Mouse (Mus musculus) G1E (cell line): ENCODE results near the gene Commd3. TPM values are rescaled to one million over a fixed set of nuclear protein-coding genes. Genes with fewer than 3 reads are reported as not detected.

ENCODE experiments used
- ATAC-seq: 2 replicates; pipeline ENCODE4 v1.8.0; 2016; ENCODE audit warnings: mild to moderate bottlenecking; ENCODE audit not compliant: insufficient number of reproducible peaks, poor library complexity, low FRiP score, severe bottlenecking; ENCODE audit errors: extremely low read depth
- DNase-seq: peaks from one replicate; pipeline ENCODE4 v3.0.0; 2012; ENCODE audit warnings: low spot score
- H3K27me3 ChIP-seq: 2 replicates; pipeline ENCODE4 v1.6.1; 2012; ENCODE audit warnings: mild to moderate bottlenecking, low read length, inconsistent platforms; ENCODE audit not compliant: insufficient read depth
- H3K36me3 ChIP-seq: replicated peaks from 2 replicates; pipeline ENCODE3; 2012; ENCODE audit warnings: mild to moderate bottlenecking, inconsistent platforms
- H3K4me1 ChIP-seq: 2 replicates; pipeline ENCODE4 v1.6.1; 2012; ENCODE audit warnings: low read depth, low read length, inconsistent platforms, mixed read lengths; ENCODE audit not compliant: insufficient read depth
- H3K4me3 ChIP-seq: 2 replicates; pipeline ENCODE4 v1.5.1; 2012; ENCODE audit warnings: low read depth, mild to moderate bottlenecking, inconsistent platforms, low read length, moderate library complexity, mixed read lengths
- H3K9me3 ChIP-seq: replicated peaks from 2 replicates; pipeline ENCODE4 v1.6.1; 2012; ENCODE audit warnings: inconsistent platforms
- CTCF ChIP-seq: IDR thresholded peaks from 2 replicates; pipeline ENCODE4 v1.5.1; 2012; ENCODE audit warnings: low read depth, low read length, inconsistent platforms, mixed read lengths
- GATA1 ChIP-seq: IDR thresholded peaks from 2 replicates; pipeline ENCODE4 v1.6.1; 2012; ENCODE audit warnings: borderline replicate concordance, low read length, inconsistent platforms, mixed read lengths
- GATA2 ChIP-seq: IDR thresholded peaks from 2 replicates; pipeline ENCODE4 v1.6.1; 2012; ENCODE audit warnings: low read depth, low read length, inconsistent platforms, borderline replicate concordance
- POLR2AphosphoS5 ChIP-seq: IDR thresholded peaks from 2 replicates; pipeline ENCODE4 v1.6.1; 2012; ENCODE audit warnings: low read depth, low read length, inconsistent platforms; ENCODE audit not compliant: insufficient replicate concordance
- TAL1 ChIP-seq: conservative IDR thresholded peaks from 2 replicates; pipeline ENCODE4 v1.6.1; 2012; ENCODE audit warnings: low read depth, low read length, inconsistent platforms, mixed read lengths
- polyA plus RNA-seq: library from polyadenylated mRNA; stranded (reverse); fragments of >175 nt; gene quantifications from 2 replicates; pipeline ENCODE4 v1.2.3, GENCODE M21; 2012
- total RNA-seq, 2 experiments: library from RNA; stranded (forward) in 1 of 2; stranded (reverse) in 1 of 2; fragments of 200-1000 nt in 1 of 2; fragments of >200 nt in 1 of 2; fragmentation: Nextera tagmentation in 1 of 2; gene quantifications; 2 replicates each; pipeline ENCODE4 v1.2.3; 2014 to 2017

The Commd3 gene
- total and polyA plus RNA-seq, 3 experiments = 247 to 370 (median 271) TPM

- peak; percentile 62 for DNase-seq
- Histone ChIP-seq H3K4me3 (peak within 1 kb of the TSS; percentile 80), H3K4me1 (peaks cover 55% of the 10 kb centered on the region), H3K27me3 (peaks cover 68% of the 10 kb centered on the region), H3K36me3 (no peaks in the 10 kb centered on the region), H3K9me3 (peaks cover 5% of the 10 kb centered on the region)
- TF ChIP-seq TAL1 (no peak), POLR2AphosphoS5 (no peak), GATA2 (no peak), GATA1 (no peak), CTCF (no peak)
- ATAC-seq = peak; percentile 64
These were observed 21.9 kb downstream of the Commd3 start, which contains the start of gene Spag6 for GRCm38 (mm10) chr2:18693871-18694610. TSS of gene Spag6 (plus strand) at chr2:18694032.

GRCm38 (mm10) chr2:18694611-18694950 is 22.4 kb downstream of the Commd3 start:
- TF ChIP-seq GATA2 (no peak), POLR2AphosphoS5 (no peak), TAL1 (no peak), CTCF (no peak), GATA1 (no peak)
- H3K27me3 ChIP-seq = peaks cover 68% of the 10 kb centered on the region
- H3K4me3 ChIP-seq = peak overlapping the region; percentile 80
- ATAC-seq (no peak), DNase-seq (no peak)
- H3K9me3 ChIP-seq = peaks cover 7% of the 10 kb centered on the region
- H3K4me1 ChIP-seq = peaks cover 52% of the 10 kb centered on the region
- no peaks in the 10 kb centered on the region for H3K36me3 ChIP-seq

- no peak for DNase-seq
These were observed 23.0 kb downstream of the Commd3 start for GRCm38 (mm10) chr2:18695163-18695562.

GRCm38 (mm10) chr2:18695629-18696150 is 23.5 kb downstream of the Commd3 start:
- no peak for ATAC-seq

More at GRCm38 (mm10) chr2:18695163-18695562, 23.0 kb downstream of the Commd3 start:
- H3K9me3 ChIP-seq = peaks cover 7% of the 10 kb centered on the region
- H3K4me3 ChIP-seq = no peak overlapping the region; the same call in 1 of the 2 replicates
- peaks cover 46% of the 10 kb centered on the region for H3K4me1 ChIP-seq
- H3K36me3 ChIP-seq = no peaks in the 10 kb centered on the region
- TF ChIP-seq GATA1 (no peak), TAL1 (no peak), CTCF (no peak), POLR2AphosphoS5 (no peak), GATA2 (no peak)
- H3K27me3 ChIP-seq = peaks cover 68% of the 10 kb centered on the region
- no peak for ATAC-seq

GRCm38 (mm10) chr2:18697591-18698244 is 25.5 kb downstream of the Commd3 start:
- DNase-seq (no peak), ATAC-seq (no peak)
- no peak for TF ChIP-seq CTCF
- TF ChIP-seq GATA2 = no peak
- no peak for TF ChIP-seq GATA1
- no peak for TF ChIP-seq POLR2AphosphoS5
- TF ChIP-seq TAL1 = no peak
- no peaks in the 10 kb centered on the region for H3K36me3 ChIP-seq
- peaks cover 57% of the 10 kb centered on the region for H3K27me3 ChIP-seq
- peaks cover 7% of the 10 kb centered on the region for H3K9me3 ChIP-seq
- no peak overlapping the region for H3K4me3 ChIP-seq
- H3K4me1 ChIP-seq = peaks cover 36% of the 10 kb centered on the region

More at GRCm38 (mm10) chr2:18695629-18696150, 23.5 kb downstream of the Commd3 start:
- H3K4me3 ChIP-seq = no peak overlapping the region
- peaks cover 41% of the 10 kb centered on the region for H3K4me1 ChIP-seq
- no peak for TF ChIP-seq GATA2
- no peak for TF ChIP-seq TAL1
- TF ChIP-seq GATA1 = no peak
- TF ChIP-seq POLR2AphosphoS5 = no peak
- no peak for TF ChIP-seq CTCF
- no peak for DNase-seq
- no peaks in the 10 kb centered on the region for H3K36me3 ChIP-seq
- H3K27me3 ChIP-seq = peaks cover 66% of the 10 kb centered on the region
- H3K9me3 ChIP-seq = peaks cover 7% of the 10 kb centered on the region

GRCm38 (mm10) chr2:18698663-18699385 is 26.6 kb downstream of the Commd3 start:
- Histone ChIP-seq H3K27me3 (peaks cover 57% of the 10 kb centered on the region), H3K4me3 (peak overlapping the region; percentile 6; the same call in 1 of the 2 replicates), H3K4me1 (peaks cover 27% of the 10 kb centered on the region), H3K9me3 (peaks cover 7% of the 10 kb centered on the region), H3K36me3 (no peaks in the 10 kb centered on the region)
- ATAC-seq = no peak
- DNase-seq = no peak
- TF ChIP-seq GATA1 = no peak
- TF ChIP-seq TAL1 = no peak
- TF ChIP-seq GATA2 = no peak
